Mouse (Mus musculus) embryonic facial prominence, embryonic 11.5 days (tissue): ENCODE measurements around the gene Llgl1. TPM values are rescaled to one million over a fixed set of nuclear protein-coding genes. Genes with fewer than 3 reads are reported as not detected.

ENCODE experiments used
- ATAC-seq: fragments of 200-750 bp; cut with Nextera tagmentation; replicated peaks from 2 replicates; pipeline ENCODE4 v1.8.0; 2017; ENCODE audit warnings: low read depth; ENCODE audit not compliant: insufficient number of reproducible peaks, low FRiP score, low TSS enrichment
- DNase-seq: peaks from one replicate; pipeline ENCODE4 v3.0.0-alpha.2; 2015; ENCODE audit warnings: low spot score
- H3K27ac ChIP-seq: fragments of 300-500 bp; sonication (generic); replicated peaks from 2 replicates; pipeline ENCODE4 v1.5.1; 2014; ENCODE audit warnings: mild to moderate bottlenecking, low read depth, low read length, control low read depth
- H3K27me3 ChIP-seq: fragments of 300-500 bp; sonication (generic); 2 replicates; pipeline ENCODE4 v1.6.1; 2014; ENCODE audit warnings: mild to moderate bottlenecking, low read length, moderate library complexity, mixed read lengths; ENCODE audit not compliant: control insufficient read depth, insufficient read depth
- H3K36me3 ChIP-seq: fragments of 300-500 bp; sonication (generic); replicated peaks from 2 replicates; pipeline ENCODE4 v1.6.1; 2014; ENCODE audit warnings: low read depth, mild to moderate bottlenecking, low read length, moderate library complexity, mixed read lengths; ENCODE audit not compliant: control insufficient read depth, insufficient read depth
- H3K4me1 ChIP-seq: fragments of 300-500 bp; sonication (generic); 2 replicates; pipeline ENCODE4 v1.6.1; 2014; ENCODE audit warnings: low read length, mixed read lengths; ENCODE audit not compliant: control insufficient read depth, insufficient read depth
- H3K4me2 ChIP-seq: fragments of 300-500 bp; sonication (generic); 2 replicates; pipeline ENCODE4 v1.6.1; 2014; ENCODE audit warnings: low read depth, mild to moderate bottlenecking, control low read depth, low read length, moderate library complexity
- H3K4me3 ChIP-seq: fragments of 300-500 bp; sonication (generic); 2 replicates; pipeline ENCODE4 v1.5.1; 2014; ENCODE audit warnings: low read depth, low read length, control low read depth
- H3K9ac ChIP-seq: fragments of 300-500 bp; sonication (generic); replicated peaks from 2 replicates; pipeline ENCODE4 v1.6.1; 2014; ENCODE audit warnings: mild to moderate bottlenecking, control low read depth, low read length
- H3K9me3 ChIP-seq: fragments of 300-500 bp; sonication (generic); replicated peaks from 2 replicates; pipeline ENCODE4 v1.6.1; 2016; ENCODE audit warnings: mild to moderate bottlenecking, low read length, inconsistent platforms, mixed read lengths; ENCODE audit not compliant: control insufficient read depth
- WGBS: fragments of 180-500 bp; shearing (Covaris S2); extraction: QIAGEN DNeasy Blood & Tissue Kit; methylation state at CpG from one replicate; pipeline ENCODE4 v1.1.7; 2014; 5-methylcytosine and 5-hydroxymethylcytosine counted together
- polyA plus RNA-seq: library from polyadenylated mRNA; unstranded; fragments of >200 nt; fragmentation: Nextera tagmentation; extraction: Ambion mirVana; gene quantifications from 2 replicates; pipeline ENCODE4 v1.2.1, GENCODE M21; 2014

Llgl1 gene
- polyA plus RNA-seq: 67.8 and 79.1 TPM in 2 replicates

GRCm38 (mm10) chr11:60699524-60700075 is at the start of gene Llgl1:
Llgl1 (plus strand) TSS chr11:60699723.
- Histone ChIP-seq H3K27ac (peak within 1 kb of the TSS; percentile 83), H3K9ac (peak within 1 kb of the TSS; percentile 89), H3K4me3 (peak within 1 kb of the TSS; percentile 84), H3K4me1 (peaks cover 4% of the 10 kb centered on the region; the same call in 1 of the 2 replicates), H3K4me2 (peak within 1 kb of the TSS; percentile 81), H3K27me3 (no peaks in the 10 kb centered on the region), H3K9me3 (no peaks in the 10 kb centered on the region), H3K36me3 (no peaks in the 10 kb centered on the region; the same call in 1 of the 2 replicates)
- ATAC-seq (peak; percentile 72), DNase-seq (peak; percentile 94)
- WGBS: 0% methylated on average over 30 of the region's 73 CpGs

GRCm38 (mm10) chr11:60696165-60696564 is 3.4 kb upstream of the Llgl1 start:
- Histone ChIP-seq H3K27me3 (no peaks in the 10 kb centered on the region), H3K4me2 (no peak overlapping the region), H3K9me3 (no peaks in the 10 kb centered on the region), H3K4me3 (no peak overlapping the region), H3K36me3 (no peaks in the 10 kb centered on the region), H3K9ac (no peak overlapping the region), H3K4me1 (peaks cover 4% of the 10 kb centered on the region; the same call in 1 of the 2 replicates), H3K27ac (no peak overlapping the region)
- WGBS: 72% methylated on average over 1 of the region's 1 CpGs
- ATAC-seq: no peak
- no peak for DNase-seq

- H3K27ac ChIP-seq: no peak overlapping the region
- ATAC-seq: no peak
- peaks cover 4% of the 10 kb centered on the region; the same call in 1 of the 2 replicates for H3K4me1 ChIP-seq
- no peak overlapping the region for H3K4me3 ChIP-seq
- H3K4me2 ChIP-seq: no peak overlapping the region
- DNase-seq: peak; percentile 54
- no peaks in the 10 kb centered on the region for H3K27me3 ChIP-seq
- H3K9ac ChIP-seq: no peak overlapping the region
- H3K36me3 ChIP-seq: no peaks in the 10 kb centered on the region
- H3K9me3 ChIP-seq: no peaks in the 10 kb centered on the region
- 74% methylated on average over 2 of the region's 2 CpGs for WGBS
Observed at GRCm38 (mm10) chr11:60697561-60697960, 2.0 kb upstream of the Llgl1 start.

- 1% methylated on average over 22 of the region's 22 CpGs for WGBS
- H3K9me3 ChIP-seq: no peaks in the 10 kb centered on the region
- DNase-seq (peak; percentile 85), ATAC-seq (peak; percentile 64)
- peak overlapping the region; percentile 83 for H3K27ac ChIP-seq
- peaks cover 4% of the 10 kb centered on the region; the same call in 1 of the 2 replicates for H3K4me1 ChIP-seq
- H3K27me3 ChIP-seq: no peaks in the 10 kb centered on the region
- H3K9ac ChIP-seq: peak overlapping the region; percentile 54
- peak overlapping the region; percentile 81 for H3K4me2 ChIP-seq
- peak overlapping the region; percentile 84 for H3K4me3 ChIP-seq
- no peaks in the 10 kb centered on the region; the same call in 1 of the 2 replicates for H3K36me3 ChIP-seq
Observed at GRCm38 (mm10) chr11:60698806-60699523, 558 bp upstream of the Llgl1 start.

GRCm38 (mm10) chr11:60700320-60701185 is 1.0 kb downstream of the Llgl1 start:
- ATAC-seq (no peak), DNase-seq (no peak)
- H3K36me3 ChIP-seq: no peaks in the 10 kb centered on the region; the same call in 1 of the 2 replicates
- peaks cover 4% of the 10 kb centered on the region; the same call in 1 of the 2 replicates for H3K4me1 ChIP-seq
- H3K27me3 ChIP-seq: no peaks in the 10 kb centered on the region
- H3K4me2 ChIP-seq: peak overlapping the region; percentile 81
- peak overlapping the region; percentile 89 for H3K9ac ChIP-seq
- no peak overlapping the region for H3K27ac ChIP-seq
- WGBS: 28% methylated on average over 12 of the region's 12 CpGs
- peak overlapping the region; percentile 84 for H3K4me3 ChIP-seq
- H3K9me3 ChIP-seq: no peaks in the 10 kb centered on the region

GRCm38 (mm10) chr11:60701611-60702010 is 2.1 kb downstream of the Llgl1 start:
- peaks cover 4% of the 10 kb centered on the region; the same call in 1 of the 2 replicates for H3K4me1 ChIP-seq
- no peaks in the 10 kb centered on the region for H3K27me3 ChIP-seq
- peaks cover 7% of the 10 kb centered on the region for H3K36me3 ChIP-seq
- no peak for ATAC-seq
- no peaks in the 10 kb centered on the region for H3K9me3 ChIP-seq
- H3K4me2 ChIP-seq: peak overlapping the region; percentile 16; the same call in 1 of the 2 replicates
- H3K27ac ChIP-seq: no peak overlapping the region
- H3K9ac ChIP-seq: no peak overlapping the region
- H3K4me3 ChIP-seq: no peak overlapping the region
- WGBS: 98% methylated on average over 2 of the region's 4 CpGs
- DNase-seq: no peak

GRCm38 (mm10) chr11:60703131-60703530 is 3.6 kb downstream of the Llgl1 start:
- no peak overlapping the region for H3K4me3 ChIP-seq
- H3K4me1 ChIP-seq: peaks cover 4% of the 10 kb centered on the region; the same call in 1 of the 2 replicates
- ATAC-seq (no peak), DNase-seq (peak; percentile 80)
- no peaks in the 10 kb centered on the region for H3K27me3 ChIP-seq
- peaks cover 18% of the 10 kb centered on the region for H3K36me3 ChIP-seq
- H3K27ac ChIP-seq: no peak overlapping the region
- no peak overlapping the region for H3K9ac ChIP-seq
- WGBS: 32% methylated on average over 4 of the region's 4 CpGs
- no peaks in the 10 kb centered on the region for H3K9me3 ChIP-seq
- no peak overlapping the region for H3K4me2 ChIP-seq
